Mouse (Mus musculus): ENCODE measurements around the gene Gm21915. TPM values are rescaled to one million over a fixed set of nuclear protein-coding genes. Genes with fewer than 3 reads are reported as not detected.

The Gm21915 gene
- polyA plus RNA-seq, 1 experiment from 2014 or later = not detected

- ATAC-seq (ENCODE audit: insufficient number of reproducible peaks, low FRiP score, low TSS enrichment, low read depth) (no peak), DNase-seq (ENCODE audit: low spot score) (no peak)
- H3K36me3 ChIP-seq (ENCODE audit: control insufficient read depth, insufficient read depth, low read length) = no peaks in the 10 kb centered on the region
- 58% methylated on average over 6 of the region's 6 CpGs for WGBS
- H3K4me3 ChIP-seq (ENCODE audit: low read depth, low read length) = no peak overlapping the region
- H3K9me3 ChIP-seq (ENCODE audit: control insufficient read depth, low read length) = no peaks in the 10 kb centered on the region
- no peak overlapping the region for H3K4me2 ChIP-seq (ENCODE audit: low read depth, severe bottlenecking)
- no peak overlapping the region for H3K9ac ChIP-seq (ENCODE audit: low read length)
- no peaks in the 10 kb centered on the region for H3K27me3 ChIP-seq (ENCODE audit: control insufficient read depth, insufficient read depth, low read length)
- H3K4me1 ChIP-seq (ENCODE audit: control insufficient read depth, insufficient read depth, low read length) = 0 out of 2 replicates have a peak, but pooled peaks cover 4% of the 10 kb centered on the region
- no peak overlapping the region for H3K27ac ChIP-seq (replicated peaks; ENCODE audit: low read depth, low read length)
These were observed 39.3 kb upstream of the Gm21915 start for GRCm38 (mm10) chr9:40631101-40631500.

- Histone ChIP-seq H3K36me3 (ENCODE audit: control insufficient read depth, insufficient read depth, low read length) (no peaks in the 10 kb centered on the region), H3K27ac (replicated peaks; ENCODE audit: low read depth, low read length) (no peak overlapping the region), H3K9ac (ENCODE audit: low read length) (no peak overlapping the region), H3K4me1 (ENCODE audit: control insufficient read depth, insufficient read depth, low read length) (no peaks in the 10 kb centered on the region), H3K4me3 (ENCODE audit: low read depth, low read length) (no peak overlapping the region), H3K27me3 (ENCODE audit: control insufficient read depth, insufficient read depth, low read length) (no peaks in the 10 kb centered on the region), H3K9me3 (ENCODE audit: control insufficient read depth, low read length) (no peaks in the 10 kb centered on the region), H3K4me2 (ENCODE audit: low read depth, severe bottlenecking) (no peak overlapping the region)
- 90% methylated on average over 10 of the region's 10 CpGs for whole genome bisulfite sequencing
- DNase-seq (ENCODE audit: low spot score) (no peak), ATAC-seq (ENCODE audit: insufficient number of reproducible peaks, low FRiP score, low TSS enrichment, low read depth) (no peak)
These were observed 38.9 kb upstream of the Gm21915 start for GRCm38 (mm10) chr9:40631505-40631904.

- peak; percentile 78 for DNase-seq (ENCODE audit: low spot score)
- no peak overlapping the region for H3K9ac ChIP-seq (ENCODE audit: low read length)
- H3K27me3 ChIP-seq (ENCODE audit: control insufficient read depth, insufficient read depth, low read length) = no peaks in the 10 kb centered on the region
- H3K4me1 ChIP-seq (ENCODE audit: control insufficient read depth, insufficient read depth, low read length) = peaks cover 16% of the 10 kb centered on the region
- H3K9me3 ChIP-seq (ENCODE audit: control insufficient read depth, low read length) = no peaks in the 10 kb centered on the region
- no peak overlapping the region for H3K4me3 ChIP-seq (ENCODE audit: low read depth, low read length)
- no peak overlapping the region for H3K4me2 ChIP-seq (ENCODE audit: low read depth, severe bottlenecking)
- no peaks in the 10 kb centered on the region for H3K36me3 ChIP-seq (ENCODE audit: control insufficient read depth, insufficient read depth, low read length)
- no peak overlapping the region for H3K27ac ChIP-seq (replicated peaks; ENCODE audit: low read depth, low read length)
- ATAC-seq (ENCODE audit: insufficient number of reproducible peaks, low FRiP score, low TSS enrichment, low read depth) = no peak
- 15% methylated on average over 2 of the region's 2 CpGs for WGBS
These were observed 34.4 kb upstream of the Gm21915 start for GRCm38 (mm10) chr9:40636054-40636453.

GRCm38 (mm10) chr9:40637705-40638393, 32.6 kb upstream of the Gm21915 start:
- no peaks in the 10 kb centered on the region for H3K36me3 ChIP-seq (ENCODE audit: control insufficient read depth, insufficient read depth, low read length)
- no peak overlapping the region for H3K27ac ChIP-seq (replicated peaks; ENCODE audit: low read depth, low read length)
- no peaks in the 10 kb centered on the region for H3K27me3 ChIP-seq (ENCODE audit: control insufficient read depth, insufficient read depth, low read length)
- ATAC-seq (ENCODE audit: insufficient number of reproducible peaks, low FRiP score, low TSS enrichment, low read depth) (peak; percentile 14; the same call in 1 of the 2 replicates), DNase-seq (ENCODE audit: low spot score) (no peak)
- WGBS = 26% methylated on average over 8 of the region's 8 CpGs
- H3K4me1 ChIP-seq (ENCODE audit: control insufficient read depth, insufficient read depth, low read length) = peaks cover 16% of the 10 kb centered on the region
- H3K4me3 ChIP-seq (ENCODE audit: low read depth, low read length) = peak overlapping the region; percentile 33
- H3K9me3 ChIP-seq (ENCODE audit: control insufficient read depth, low read length) = no peaks in the 10 kb centered on the region
- H3K9ac ChIP-seq (ENCODE audit: low read length) = peak overlapping the region; percentile 34; the same call in 1 of the 2 replicates
- H3K4me2 ChIP-seq (ENCODE audit: low read depth, severe bottlenecking) = peak overlapping the region; percentile 75

- DNase-seq (ENCODE audit: low spot score) = peak; percentile 70
- WGBS = 3% methylated on average over 14 of the region's 14 CpGs
- Histone ChIP-seq H3K36me3 (ENCODE audit: control insufficient read depth, insufficient read depth, low read length) (no peaks in the 10 kb centered on the region), H3K4me2 (ENCODE audit: low read depth, severe bottlenecking) (peak overlapping the region; percentile 75), H3K4me1 (ENCODE audit: control insufficient read depth, insufficient read depth, low read length) (peaks cover 16% of the 10 kb centered on the region), H3K9me3 (ENCODE audit: control insufficient read depth, low read length) (no peaks in the 10 kb centered on the region), H3K27me3 (ENCODE audit: control insufficient read depth, insufficient read depth, low read length) (no peaks in the 10 kb centered on the region), H3K9ac (ENCODE audit: low read length) (peak overlapping the region; percentile 34; the same call in 1 of the 2 replicates), H3K27ac (replicated peaks; ENCODE audit: low read depth, low read length) (no peak overlapping the region), H3K4me3 (ENCODE audit: low read depth, low read length) (peak overlapping the region; percentile 33)
- ATAC-seq (ENCODE audit: insufficient number of reproducible peaks, low FRiP score, low TSS enrichment, low read depth) = peak; percentile 35
These were observed 31.9 kb upstream of the Gm21915 start for GRCm38 (mm10) chr9:40638394-40639049.

GRCm38 (mm10) chr9:40639536-40640187, 30.8 kb upstream of the Gm21915 start:
- peaks cover 16% of the 10 kb centered on the region for H3K4me1 ChIP-seq (ENCODE audit: control insufficient read depth, insufficient read depth, low read length)
- DNase-seq (ENCODE audit: low spot score) = no peak
- no peak overlapping the region for H3K4me2 ChIP-seq (ENCODE audit: low read depth, severe bottlenecking)
- no peak overlapping the region for H3K9ac ChIP-seq (ENCODE audit: low read length)
- H3K4me3 ChIP-seq (ENCODE audit: low read depth, low read length) = no peak overlapping the region
- 87% methylated on average over 10 of the region's 10 CpGs for WGBS
- H3K9me3 ChIP-seq (ENCODE audit: control insufficient read depth, low read length) = no peaks in the 10 kb centered on the region
- H3K27ac ChIP-seq (replicated peaks; ENCODE audit: low read depth, low read length) = no peak overlapping the region
- H3K36me3 ChIP-seq (ENCODE audit: control insufficient read depth, insufficient read depth, low read length) = no peaks in the 10 kb centered on the region
- ATAC-seq (ENCODE audit: insufficient number of reproducible peaks, low FRiP score, low TSS enrichment, low read depth) = no peak
- no peaks in the 10 kb centered on the region for H3K27me3 ChIP-seq (ENCODE audit: control insufficient read depth, insufficient read depth, low read length)

GRCm38 (mm10) chr9:40641318-40641717, 29.1 kb upstream of the Gm21915 start:
- no peaks in the 10 kb centered on the region for H3K36me3 ChIP-seq (ENCODE audit: control insufficient read depth, insufficient read depth, low read length)
- H3K4me3 ChIP-seq (ENCODE audit: low read depth, low read length) = no peak overlapping the region
- no peaks in the 10 kb centered on the region for H3K9me3 ChIP-seq (ENCODE audit: control insufficient read depth, low read length)
- WGBS = 74% methylated on average over 2 of the region's 2 CpGs
- no peak overlapping the region for H3K27ac ChIP-seq (replicated peaks; ENCODE audit: low read depth, low read length)
- DNase-seq (ENCODE audit: low spot score) (no peak), ATAC-seq (ENCODE audit: insufficient number of reproducible peaks, low FRiP score, low TSS enrichment, low read depth) (no peak)
- H3K9ac ChIP-seq (ENCODE audit: low read length) = no peak overlapping the region
- H3K4me2 ChIP-seq (ENCODE audit: low read depth, severe bottlenecking) = no peak overlapping the region
- no peaks in the 10 kb centered on the region for H3K27me3 ChIP-seq (ENCODE audit: control insufficient read depth, insufficient read depth, low read length)
- peaks cover 16% of the 10 kb centered on the region for H3K4me1 ChIP-seq (ENCODE audit: control insufficient read depth, insufficient read depth, low read length)

GRCm38 (mm10) chr9:40642470-40643220, 27.8 kb upstream of the Gm21915 start:
- 38% methylated on average over 16 of the region's 16 CpGs for WGBS

More at GRCm38 (mm10) chr9:40642470-40643220, 27.8 kb upstream of the Gm21915 start:
- H3K4me2 ChIP-seq (ENCODE audit: low read depth, severe bottlenecking) = no peak overlapping the region
- H3K9me3 ChIP-seq (ENCODE audit: control insufficient read depth, low read length) = no peaks in the 10 kb centered on the region
- ATAC-seq (ENCODE audit: insufficient number of reproducible peaks, low FRiP score, low TSS enrichment, low read depth) = no peak
- H3K4me3 ChIP-seq (ENCODE audit: low read depth, low read length) = no peak overlapping the region
- H3K27ac ChIP-seq (replicated peaks; ENCODE audit: low read depth, low read length) = no peak overlapping the region
- H3K9ac ChIP-seq (ENCODE audit: low read length) = no peak overlapping the region
- H3K4me1 ChIP-seq (ENCODE audit: control insufficient read depth, insufficient read depth, low read length) = peaks cover 13% of the 10 kb centered on the region
- H3K36me3 ChIP-seq (ENCODE audit: control insufficient read depth, insufficient read depth, low read length) = no peaks in the 10 kb centered on the region
- H3K27me3 ChIP-seq (ENCODE audit: control insufficient read depth, insufficient read depth, low read length) = no peaks in the 10 kb centered on the region
- no peak for DNase-seq (ENCODE audit: low spot score)

Data from limb, embryonic 11.5 days (tissue).